8 mouse cellular contexts compared by ENCODE assay signal in genomic region chr7:128531031-128531430, GRCm38 (mm10). TPM values are rescaled to one million over a fixed set of nuclear protein-coding genes. Genes with fewer than 3 reads are reported as not detected.
DNase-seq lines count a peak whose midpoint lies in the region; ATAC-seq and TF ChIP-seq lines count a peak whose summit lies in the region.

No protein-coding gene starts in this region.

- H3K36me3 ChIP-seq in testis, adult 2 months (ENCODE audit: control insufficient read depth, insufficient read depth, low read length) = no peaks in the 10 kb centered on the region
- no peaks in the 10 kb centered on the region for H3K36me3 ChIP-seq in hindbrain, embryonic 10.5 days
- no peaks in the 10 kb centered on the region for H3K36me3 ChIP-seq in midbrain, embryonic 14.5 days (ENCODE audit: control insufficient read depth, insufficient read depth, low read length)

- WGBS in hindbrain, embryonic 10.5 days = 21% methylated on average over 11 of the region's 11 CpGs
- 6% methylated on average over 11 of the region's 11 CpGs for WGBS in midbrain, embryonic 14.5 days

- no peak for TF ChIP-seq CTCF in testis, adult 2 months (IDR thresholded peaks at IDR 0.05; ENCODE audit: control insufficient read depth, insufficient read depth, insufficient replicate concordance, low read depth, low read length)

- peak; percentile 64; the same call in 1 of the 2 replicates for ATAC-seq in midbrain, embryonic 14.5 days (ENCODE audit: low FRiP score, low TSS enrichment)
- no peak for ATAC-seq in monocyte, adult 5-6 weeks (replicated peaks; ENCODE audit: insufficient number of reproducible peaks, low FRiP score, low TSS enrichment, poor library complexity, severe bottlenecking)

- peak; percentile 67 for DNase-seq in adrenal gland, postnatal 10 days
- no peak for DNase-seq in adrenal gland, postnatal 25 days
- no peak for DNase-seq in testis, postnatal 10 days (ENCODE audit: low spot score)
- peak; percentile 48 for DNase-seq in hindbrain, embryonic 10.5 days (ENCODE audit: low spot score)
- peak; percentile 71 for DNase-seq in midbrain, embryonic 14.5 days
- no peak for DNase-seq in left cerebral cortex, adult 11 months (ENCODE audit: low spot score)

- H3K9ac ChIP-seq in midbrain, embryonic 14.5 days (replicated peaks; ENCODE audit: low read length) = peak overlapping the region; percentile 39; the same call in 1 of the 2 replicates

- H3K4me1 ChIP-seq in testis, adult 2 months (ENCODE audit: control insufficient read depth, insufficient read depth, low read length) = peaks cover 10% of the 10 kb centered on the region
- peaks cover 77% of the 10 kb centered on the region for H3K4me1 ChIP-seq in hindbrain, embryonic 10.5 days (replicated peaks)
- H3K4me1 ChIP-seq in midbrain, embryonic 14.5 days (ENCODE audit: control insufficient read depth, insufficient read depth, low read length) = peaks cover 31% of the 10 kb centered on the region

- peak overlapping the region; percentile 62 for H3K27ac ChIP-seq in testis, adult 2 months (ENCODE audit: control insufficient read depth, insufficient read depth, low read depth, low read length)
- peak overlapping the region; percentile 78 for H3K27ac ChIP-seq in hindbrain, embryonic 10.5 days
- H3K27ac ChIP-seq in midbrain, embryonic 14.5 days (replicated peaks; ENCODE audit: low read depth, low read length) = peak overlapping the region; percentile 72

- TF ChIP-seq POLR2A in testis, adult 2 months (IDR thresholded peaks at IDR 0.05; ENCODE audit: control insufficient read depth, low read depth, low read length) = no peak

- H3K4me3 ChIP-seq in testis, adult 2 months (ENCODE audit: control insufficient read depth, low read depth, low read length) = no peak overlapping the region
- H3K4me3 ChIP-seq in hindbrain, embryonic 10.5 days = no peak overlapping the region
- H3K4me3 ChIP-seq in midbrain, embryonic 14.5 days (replicated peaks; ENCODE audit: low read depth, low read length) = no peak overlapping the region

- H3K9me3 ChIP-seq in hindbrain, embryonic 10.5 days = no peaks in the 10 kb centered on the region
- no peaks in the 10 kb centered on the region for H3K9me3 ChIP-seq in midbrain, embryonic 14.5 days (ENCODE audit: control insufficient read depth, low read length)

- no peaks in the 10 kb centered on the region for H3K27me3 ChIP-seq in testis, adult 2 months (ENCODE audit: control insufficient read depth, insufficient read depth, low read length)
- H3K27me3 ChIP-seq in hindbrain, embryonic 10.5 days (ENCODE audit: insufficient read depth, poor library complexity, severe bottlenecking) = no peaks in the 10 kb centered on the region; the same call in 1 of the 2 replicates
- H3K27me3 ChIP-seq in midbrain, embryonic 14.5 days (ENCODE audit: control insufficient read depth, insufficient read depth, low read length) = no peaks in the 10 kb centered on the region

- peak overlapping the region; percentile 37 for H3K4me2 ChIP-seq in midbrain, embryonic 14.5 days (ENCODE audit: low read length)

RNA-seq across cellular contexts. Expression of gene Bag3, which starts 7.6 kb away (rescaled TPM):
- 100 to 1,000 TPM in 1 of 2 experiments, 10 to 100 TPM in 1; 77.1 to 125 TPM for total RNA-seq in adrenal gland, postnatal 10 days (2021)
- 148 and 181 TPM in 2 replicates for total RNA-seq in adrenal gland, postnatal 25 days (2021)
- polyA plus RNA-seq in testis, adult 2 months (2012; rRNA removed) = 18.1 and 21.1 TPM in 2 replicates
- 7.2 and 7.8 TPM in 2 replicates for polyA plus RNA-seq in hindbrain, embryonic 10.5 days (2016; fragmentation: Nextera tagmentation; extraction: Ambion mirVana)
- 1.2 and 1.7 TPM in 2 replicates for polyA plus RNA-seq in midbrain, embryonic 14.5 days (2014; fragmentation: Nextera tagmentation; extraction: Ambion mirVana)
- total RNA-seq in monocyte, adult 5-6 weeks (2017) = 17.2 to 24.9 TPM (median 19.5 TPM) in 3 replicates

Comparison
In these comparisons a context has a peak if more than half of its experiments do, and no peak if none do; other contexts are left out.
1. DNase-seq: peak in adrenal gland, postnatal 10 days (single experiment), hindbrain, embryonic 10.5 days (single experiment) and midbrain, embryonic 14.5 days (single experiment); none in adrenal gland, postnatal 25 days (single experiment), testis, postnatal 10 days (single experiment) and left cerebral cortex, adult 11 months (single experiment).
2. Peak in every context shown above with its lines, with median percentiles within 50 percentile points of each other: H3K27ac ChIP-seq.